8 mouse cellular contexts compared by ENCODE assay signal in the genomic region with DNA sequence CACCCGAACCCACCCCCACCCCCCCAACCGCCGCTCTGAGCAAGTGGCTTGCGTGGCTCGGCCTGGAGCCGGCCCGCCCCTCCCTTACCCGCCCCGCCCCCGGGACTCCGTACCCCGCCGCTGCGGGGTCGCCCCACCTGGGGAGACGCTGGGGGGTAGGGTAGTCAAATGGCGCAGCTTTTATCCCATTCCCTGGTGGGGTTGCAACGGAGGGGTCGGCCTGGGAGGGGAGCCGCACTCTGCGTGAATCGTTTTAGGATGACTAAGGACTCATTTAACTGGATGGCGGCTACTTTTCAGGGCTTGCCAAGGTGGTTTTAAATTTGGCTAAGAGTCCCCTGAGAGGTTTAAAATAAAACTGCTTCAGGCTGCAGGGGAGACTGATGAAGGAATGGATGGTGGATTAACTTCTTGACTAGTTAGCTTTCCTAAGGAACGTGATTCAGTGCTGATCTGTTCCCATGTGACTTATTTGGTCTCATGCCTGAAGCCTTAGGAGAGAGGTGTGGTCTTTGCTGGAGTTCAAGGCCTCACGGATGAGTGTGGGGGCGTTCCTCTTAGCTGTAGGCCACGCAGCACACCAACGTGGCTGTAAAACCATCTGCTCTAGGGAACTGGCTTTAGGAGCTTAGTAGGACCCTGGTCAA. TPM values are rescaled to one million over a fixed set of nuclear protein-coding genes. Genes with fewer than 3 reads are reported as not detected.
A peak's percentile ranks its signal among the peaks of the same experiment; 100 is the strongest.
DNase-seq lines count a peak whose midpoint lies in the region; ATAC-seq and TF ChIP-seq lines count a peak whose summit lies in the region.

No protein-coding gene starts in this region.

- peak overlapping the region; percentile 68 for H3K9ac ChIP-seq in heart, embryonic 15.5 days
- no peak overlapping the region for H3K9ac ChIP-seq in midbrain, embryonic 15.5 days

- intact Hi-C loops in heart, postnatal 25 days (cut with DNase I): no loop called here

- no peak for ATAC-seq in heart, embryonic 15.5 days (replicated peaks; ENCODE audit: insufficient number of reproducible peaks, insufficient read depth, low FRiP score, low read depth)
- no peak for ATAC-seq in midbrain, embryonic 15.5 days (replicated peaks)
- ATAC-seq in frontal cortex, adult (ENCODE audit: low TSS enrichment): no peak

- peaks cover 40% of the 10 kb centered on the region for H3K4me1 ChIP-seq in bone marrow macrophage, adult 2 months (ENCODE audit: control insufficient read depth, insufficient read depth, low read length)
- H3K4me1 ChIP-seq in heart, embryonic 15.5 days (replicated peaks): peaks cover 17% of the 10 kb centered on the region
- H3K4me1 ChIP-seq in midbrain, embryonic 15.5 days: peaks cover 22% of the 10 kb centered on the region

- no peaks in the 10 kb centered on the region for H3K36me3 ChIP-seq in heart, embryonic 15.5 days
- no peaks in the 10 kb centered on the region for H3K36me3 ChIP-seq in midbrain, embryonic 15.5 days (replicated peaks)

- no peak for TF ChIP-seq POLR2A in bone marrow macrophage, adult 2 months (IDR thresholded peaks at IDR 0.05; ENCODE audit: borderline replicate concordance, low read depth, low read length)

- no peaks in the 10 kb centered on the region for H3K27me3 ChIP-seq in heart, embryonic 15.5 days
- H3K27me3 ChIP-seq in midbrain, embryonic 15.5 days (replicated peaks): peaks cover 48% of the 10 kb centered on the region

- H3K4me3 ChIP-seq in bone marrow macrophage, adult 2 months (ENCODE audit: insufficient read depth, low read length): peak overlapping the region; percentile 85
- H3K4me3 ChIP-seq in heart, embryonic 15.5 days: peak overlapping the region; percentile 65
- peak overlapping the region; percentile 64 for H3K4me3 ChIP-seq in midbrain, embryonic 15.5 days

- DNase-seq in heart, adult 11 months: peak; percentile 97
- no peak for DNase-seq in heart, postnatal 25 days (ENCODE audit: low spot score)
- peak; percentile 22 to 40 for DNase-seq in kidney, postnatal 4 days
- DNase-seq in layer of hippocampus, postnatal 36 days: no peak

- no peak for TF ChIP-seq CTCF in bone marrow macrophage, adult 2 months (IDR thresholded peaks at IDR 0.05; ENCODE audit: low read depth, low read length)

- no peaks in the 10 kb centered on the region for H3K9me3 ChIP-seq in heart, embryonic 15.5 days (replicated peaks)
- H3K9me3 ChIP-seq in midbrain, embryonic 15.5 days: no peaks in the 10 kb centered on the region

- H3K4me2 ChIP-seq in heart, embryonic 15.5 days: peak overlapping the region; percentile 99
- H3K4me2 ChIP-seq in midbrain, embryonic 15.5 days: peak overlapping the region; percentile 100

- WGBS in heart, embryonic 15.5 days: 6% methylated on average over 28 of the region's 28 CpGs
- WGBS in midbrain, embryonic 15.5 days: 4% methylated on average over 28 of the region's 28 CpGs

- peak overlapping the region; percentile 32 for H3K27ac ChIP-seq in bone marrow macrophage, adult 2 months (ENCODE audit: insufficient read depth, low read depth, low read length)
- H3K27ac ChIP-seq in heart, embryonic 15.5 days: no peak overlapping the region
- no peak overlapping the region for H3K27ac ChIP-seq in midbrain, embryonic 15.5 days

RNA-seq across cellular contexts. Expression of gene Klf9, which starts 1.5 kb away (rescaled TPM):
- 100 to 1,000 TPM; 101 to 130 TPM for total RNA-seq in heart, postnatal 25 days (2021)
- polyA plus RNA-seq in bone marrow macrophage, adult 2 months (2012; ENCODE audit: insufficient read depth, insufficient read length, missing spikeins): 6.8 and 8.0 TPM in 2 replicates
- polyA plus RNA-seq in heart, embryonic 15.5 days (2015; fragmentation: Nextera tagmentation; extraction: Ambion mirVana): 3.1 and 3.4 TPM in 2 replicates
- 2.4 and 2.7 TPM in 2 replicates for polyA plus RNA-seq in midbrain, embryonic 15.5 days (2015; fragmentation: Nextera tagmentation; extraction: Ambion mirVana)
- 100 to 1,000 TPM; 160 to 182 TPM for total RNA-seq in layer of hippocampus, postnatal 36 days (2021)

Comparison
In these comparisons a context has a peak if more than half of its experiments do, and no peak if none do; other contexts are left out.
1. DNase-seq: peak in heart, adult 11 months (single experiment) and kidney, postnatal 4 days (2 of 2); none in heart, postnatal 25 days (single experiment) and layer of hippocampus, postnatal 36 days (0 of 2).
2. Peak in every context shown above with its lines, with median percentiles within 50 percentile points of each other: H3K4me3 ChIP-seq.